Comparison of ENCODE assay signal across 23 mouse cellular contexts in the genomic region with DNA sequence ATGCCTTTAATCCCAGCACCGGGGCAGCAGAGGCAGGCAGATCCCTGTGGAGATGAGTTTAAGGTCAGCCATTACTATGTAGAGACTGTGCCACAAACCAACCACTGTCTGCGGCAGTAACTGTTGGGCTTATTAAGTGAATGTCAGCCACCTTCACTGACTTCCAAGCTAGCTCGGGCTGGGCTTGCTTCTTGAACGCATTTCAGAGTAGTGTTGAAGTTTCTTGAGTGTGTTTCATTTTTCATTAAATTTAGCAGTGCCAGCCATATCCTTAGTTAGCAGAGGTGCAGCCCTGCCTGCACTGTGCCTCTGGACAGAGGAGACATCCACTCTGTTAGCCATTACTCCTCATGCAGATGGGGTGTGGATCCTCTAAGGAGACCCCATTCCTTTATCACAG. TPM values are rescaled to one million over a fixed set of nuclear protein-coding genes. Genes with fewer than 3 reads are reported as not detected.
"Had no signal": no experiment of that assay in that cellular context is flagged by ENCODE, and none has a peak within 500 bp of the region (broad histone marks: within the 10 kb centered on the region; RNA-seq: fewer than 3 reads in every experiment).

No protein-coding gene starts in this region.

- H3K4me2 ChIP-seq: lung, embryonic 15.5 days; midbrain, embryonic 11.5 days; midbrain, embryonic 13.5 days; midbrain, embryonic 15.5 days; neural tube, embryonic 12.5 days had no signal

- H3K27me3 ChIP-seq: lung, embryonic 15.5 days; megakaryocyte, embryonic 14.5 days; midbrain, embryonic 13.5 days; midbrain, embryonic 15.5 days; neural tube, embryonic 12.5 days had no signal

- H3K4me1 ChIP-seq: midbrain, embryonic 15.5 days had no signal

- H3K27ac ChIP-seq: lung, embryonic 15.5 days; macrophage; midbrain, embryonic 13.5 days; midbrain, embryonic 15.5 days; neural tube, embryonic 12.5 days had no signal

- H3K9ac ChIP-seq: lung, embryonic 15.5 days; midbrain, embryonic 13.5 days; midbrain, embryonic 15.5 days; neural tube, embryonic 12.5 days had no signal

- H3K36me3 ChIP-seq: lung, embryonic 15.5 days; midbrain, embryonic 13.5 days; midbrain, embryonic 15.5 days; neural tube, embryonic 12.5 days had no signal

- H3K9me3 ChIP-seq: lung, embryonic 15.5 days; megakaryocyte, embryonic 14.5 days; midbrain, embryonic 13.5 days; midbrain, embryonic 15.5 days; neural tube, embryonic 12.5 days had no signal

- H3K4me3 ChIP-seq: lung, embryonic 15.5 days; megakaryocyte, embryonic 14.5 days; midbrain, embryonic 13.5 days; midbrain, embryonic 15.5 days; neural tube, embryonic 12.5 days had no signal

- ATAC-seq: lung, postnatal 0 days; midbrain, embryonic 13.5 days; midbrain, embryonic 15.5 days had no signal

- DNase-seq: lung, adult 2 months; lung, postnatal 14 days; right cerebral cortex, postnatal 14 days; spleen, adult 18-20 months; thymus, adult 18-20 months; thymus, postnatal 14 days; thymus, postnatal 36 days had no signal

RNA-seq across cellular contexts. Expression of gene Gm17651, which starts 43.7 kb away (rescaled TPM):
- total RNA-seq: megakaryocyte progenitor cell, adult 5-6 weeks; midbrain, postnatal 0 days; monocyte, adult 5-6 weeks; neutrophil, adult 5-6 weeks had no signal
- polyA plus RNA-seq: lung, adult 2 months; lung, embryonic 15.5 days; lung, postnatal 0 days; macrophage; midbrain, embryonic 11.5 days; midbrain, embryonic 13.5 days; midbrain, embryonic 15.5 days; midbrain, postnatal 0 days; neural tube, embryonic 12.5 days; neural tube, embryonic 14.5 days; stomach, embryonic 14.5 days; stomach, embryonic 16.5 days; thymus, postnatal 0 days had no signal
